Mouse (Mus musculus) small intestine, adult 2 months (tissue): ENCODE data around the gene Ccdc137. TPM values are rescaled to one million over a fixed set of nuclear protein-coding genes. Genes with fewer than 3 reads are reported as not detected.
A peak's percentile ranks its signal among the peaks of the same experiment; 100 is the strongest.

Experiments
- H3K27ac ChIP-seq: fragments of 200-500 bp; 2 replicates; pipeline ENCODE4 v1.5.1; 2012; ENCODE audit warnings: low read depth, low read length, control low read depth, inconsistent platforms; ENCODE audit not compliant: insufficient read depth
- H3K27me3 ChIP-seq: fragments of 200-500 bp; 2 replicates; pipeline ENCODE4 v1.6.1; 2012; ENCODE audit warnings: mild to moderate bottlenecking, moderate library complexity, low read length, inconsistent platforms; ENCODE audit not compliant: control insufficient read depth, insufficient read depth
- H3K36me3 ChIP-seq: fragments of 200-500 bp; 2 replicates; pipeline ENCODE4 v1.6.1; 2012; ENCODE audit warnings: mild to moderate bottlenecking, low read length, control low read depth, inconsistent platforms; ENCODE audit not compliant: control insufficient read depth, insufficient read depth
- H3K4me1 ChIP-seq: fragments of 200-500 bp; 2 replicates; pipeline ENCODE4 v1.6.1; 2012; ENCODE audit warnings: low read length, inconsistent platforms, mixed read lengths; ENCODE audit not compliant: control insufficient read depth, insufficient read depth, insufficient read length
- H3K4me3 ChIP-seq: fragments of 200-500 bp; 2 replicates; pipeline ENCODE4 v1.5.1; 2012; ENCODE audit warnings: low read depth, mild to moderate bottlenecking, control low read depth, inconsistent platforms, low read length, moderate library complexity
- CTCF ChIP-seq: fragments of 200-500 bp; IDR thresholded peaks from 2 replicates; pipeline ENCODE4 v1.5.1; 2012; ENCODE audit warnings: low read depth, mild to moderate bottlenecking, control low read depth, inconsistent platforms, low read length, moderate library complexity, mixed read lengths; ENCODE audit not compliant: insufficient replicate concordance, insufficient read length; ENCODE audit errors: extremely low read depth
- POLR2A ChIP-seq: fragments of 200-500 bp; IDR thresholded peaks from 2 replicates; pipeline ENCODE4 v1.6.1; 2012; ENCODE audit warnings: low read depth, mild to moderate bottlenecking, control low read depth, inconsistent platforms, low read length, moderate library complexity
- WGBS: fragments of 180-500 bp; shearing (Covaris S2); methylation state at CpG from one replicate; pipeline ENCODE4 v1.1.7; 2018; 5-methylcytosine and 5-hydroxymethylcytosine counted together
- polyA plus RNA-seq: library from polyadenylated mRNA; depleted of rRNA; stranded (reverse); fragments of >200 nt; gene quantifications from 2 replicates; pipeline ENCODE4 v1.2.3, GENCODE M21; 2012

Gene Ccdc137
- polyA plus RNA-seq, 1 experiment: 4.4 TPM

DNA sequence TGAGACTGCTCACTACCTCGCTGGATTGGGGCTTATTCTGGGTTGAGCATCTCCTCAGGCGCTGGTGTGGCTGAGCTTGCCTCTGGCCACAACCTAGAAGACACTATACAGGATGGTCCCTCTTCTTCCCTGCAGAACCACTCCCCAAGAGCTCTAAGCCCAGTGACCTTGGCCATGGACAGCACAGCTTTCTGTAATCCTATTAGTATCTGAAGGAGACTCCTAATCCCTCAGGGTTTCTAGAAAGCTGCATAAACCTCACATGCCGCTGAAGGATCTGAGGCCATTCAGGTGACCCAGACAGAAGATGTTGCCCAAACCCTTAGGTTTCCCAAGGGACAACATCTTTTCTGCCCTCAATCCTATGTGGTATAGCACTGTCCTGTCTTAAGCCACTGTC is 5.7 kb upstream of the Ccdc137 start:
- Histone ChIP-seq H3K4me1 (peaks cover 6% of the 10 kb centered on the region; the same call in 1 of the 2 replicates), H3K27ac (no peak overlapping the region), H3K27me3 (no peaks in the 10 kb centered on the region), H3K4me3 (no peak overlapping the region), H3K36me3 (no peaks in the 10 kb centered on the region; the same call in 1 of the 2 replicates)
- WGBS: 78% methylated on average over 3 of the region's 3 CpGs
- TF ChIP-seq CTCF (no peak), POLR2A (no peak)

- 90% methylated on average over 4 of the region's 4 CpGs for WGBS
- H3K27me3 ChIP-seq: no peaks in the 10 kb centered on the region
- peaks cover 6% of the 10 kb centered on the region; the same call in 1 of the 2 replicates for H3K4me1 ChIP-seq
- no peak for TF ChIP-seq POLR2A
- no peak for TF ChIP-seq CTCF
- no peaks in the 10 kb centered on the region; the same call in 1 of the 2 replicates for H3K36me3 ChIP-seq
- no peak within 1 kb of the TSS for H3K27ac ChIP-seq
- no peak within 1 kb of the TSS for H3K4me3 ChIP-seq
Observed at GRCm38 (mm10) chr11:120453306-120453705, 4.6 kb upstream of the Ccdc137 start, which contains the start of gene Pde6g. Gene Pde6g, minus strand, starts transcription at chr11:120453500.

DNA sequence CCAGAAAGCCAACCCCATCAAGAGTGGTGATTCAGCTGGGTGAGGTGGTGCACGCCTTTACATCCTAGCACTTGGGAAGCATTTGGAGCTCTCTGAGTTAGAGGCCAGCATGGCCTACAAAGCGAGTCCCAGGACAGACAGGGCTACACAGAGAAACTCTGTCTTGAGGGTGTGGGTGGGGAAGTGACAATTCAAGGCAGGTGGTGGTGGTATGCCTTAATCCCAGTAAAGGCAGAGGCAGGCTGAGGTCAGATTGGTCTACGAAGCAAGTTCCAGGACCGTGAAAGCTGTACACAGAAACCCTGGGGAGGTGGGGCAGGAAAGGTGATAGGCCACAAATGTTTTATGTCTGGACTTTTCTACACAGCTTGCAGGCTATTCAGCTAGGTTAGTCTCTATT is 3.0 kb upstream of the Ccdc137 start:
- Histone ChIP-seq H3K4me3 (no peak overlapping the region), H3K36me3 (no peaks in the 10 kb centered on the region; the same call in 1 of the 2 replicates), H3K27ac (no peak overlapping the region), H3K4me1 (peaks cover 7% of the 10 kb centered on the region; the same call in 1 of the 2 replicates), H3K27me3 (no peaks in the 10 kb centered on the region)
- no peak for TF ChIP-seq POLR2A
- TF ChIP-seq CTCF: no peak
- 98% methylated on average over 4 of the region's 4 CpGs for WGBS

GRCm38 (mm10) chr11:120455413-120455812 is 2.5 kb upstream of the Ccdc137 start:
- TF ChIP-seq CTCF (no peak), POLR2A (no peak)
- no peak overlapping the region for H3K27ac ChIP-seq
- H3K4me3 ChIP-seq: no peak overlapping the region
- no peaks in the 10 kb centered on the region for H3K27me3 ChIP-seq
- no peaks in the 10 kb centered on the region; the same call in 1 of the 2 replicates for H3K36me3 ChIP-seq
- WGBS: 87% methylated on average over 7 of the region's 7 CpGs
- H3K4me1 ChIP-seq: peaks cover 7% of the 10 kb centered on the region; the same call in 1 of the 2 replicates

GRCm38 (mm10) chr11:120457370-120457769 is 545 bp upstream of the Ccdc137 start:
- peaks cover 10% of the 10 kb centered on the region; the same call in 1 of the 2 replicates for H3K36me3 ChIP-seq
- no peak for TF ChIP-seq CTCF
- no peak for TF ChIP-seq POLR2A
- WGBS: 7% methylated on average over 14 of the region's 14 CpGs

DNA sequence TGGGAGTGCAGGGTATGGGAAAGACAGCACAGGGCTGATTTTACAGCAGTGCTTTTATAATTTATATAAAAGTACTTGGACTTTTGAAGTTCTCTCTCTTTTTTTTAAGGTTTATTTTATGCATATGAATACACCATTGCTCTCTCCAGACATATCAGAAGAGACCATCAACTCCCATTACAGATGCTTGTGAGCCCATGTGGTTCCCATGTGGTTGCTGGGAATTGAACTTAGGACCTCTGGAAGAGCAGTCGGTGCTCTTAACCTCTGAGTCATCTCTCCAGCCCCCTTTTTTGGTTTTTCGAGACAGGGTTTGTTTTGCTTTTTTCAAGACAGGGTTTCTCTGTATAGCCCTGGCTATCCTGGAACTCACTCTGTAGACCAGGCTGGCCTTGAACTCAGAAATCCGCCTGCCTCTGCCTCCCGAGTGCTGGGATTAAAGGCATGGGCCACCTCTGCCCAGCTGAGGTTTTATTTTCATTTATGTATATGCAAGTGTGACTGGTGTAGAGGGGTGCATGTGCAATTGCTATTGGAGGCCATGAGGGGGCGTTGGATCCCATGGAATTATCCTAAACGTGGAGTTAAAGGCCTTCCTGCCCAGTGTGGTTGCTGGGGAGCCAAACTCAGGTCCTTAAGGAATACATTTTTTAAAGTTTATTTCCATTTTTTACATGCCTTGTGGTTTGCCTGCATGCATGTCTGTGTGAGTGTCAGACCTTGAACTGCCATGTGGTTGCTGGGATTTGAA is 1.1 kb downstream of the Ccdc137 start:
- H3K36me3 ChIP-seq: peaks cover 13% of the 10 kb centered on the region
- no peak overlapping the region for H3K27ac ChIP-seq
- H3K4me3 ChIP-seq: peak overlapping the region; percentile 83
- peaks cover 7% of the 10 kb centered on the region; the same call in 1 of the 2 replicates for H3K4me1 ChIP-seq
- no peak for TF ChIP-seq POLR2A
- TF ChIP-seq CTCF: peak; percentile 18; the same call in 1 of the 2 replicates
- no peaks in the 10 kb centered on the region for H3K27me3 ChIP-seq
- WGBS: 42% methylated on average over 6 of the region's 6 CpGs

More at GRCm38 (mm10) chr11:120457370-120457769, 545 bp upstream of the Ccdc137 start:
- peaks cover 7% of the 10 kb centered on the region; the same call in 1 of the 2 replicates for H3K4me1 ChIP-seq
- peak overlapping the region; percentile 65 for H3K27ac ChIP-seq
- no peaks in the 10 kb centered on the region for H3K27me3 ChIP-seq
- H3K4me3 ChIP-seq: peak overlapping the region; percentile 83

- Histone ChIP-seq H3K27ac (no peak overlapping the region), H3K4me3 (no peak overlapping the region), H3K36me3 (peaks cover 13% of the 10 kb centered on the region), H3K27me3 (no peaks in the 10 kb centered on the region), H3K4me1 (peaks cover 12% of the 10 kb centered on the region)
- WGBS: 87% methylated on average over 2 of the region's 2 CpGs
- TF ChIP-seq CTCF: no peak
- no peak for TF ChIP-seq POLR2A
Observed at GRCm38 (mm10) chr11:120463536-120463935, 5.6 kb downstream of the Ccdc137 start.
